Mouse (Mus musculus): Measurements from ENCODE around the gene Nol12. TPM values are rescaled to one million over a fixed set of nuclear protein-coding genes. Genes with fewer than 3 reads are reported as not detected.
A peak's percentile ranks its signal among the peaks of the same experiment; 100 is the strongest.

Gene Nol12
- polyA plus RNA-seq, 1 experiment = 11.7 TPM

DNA sequence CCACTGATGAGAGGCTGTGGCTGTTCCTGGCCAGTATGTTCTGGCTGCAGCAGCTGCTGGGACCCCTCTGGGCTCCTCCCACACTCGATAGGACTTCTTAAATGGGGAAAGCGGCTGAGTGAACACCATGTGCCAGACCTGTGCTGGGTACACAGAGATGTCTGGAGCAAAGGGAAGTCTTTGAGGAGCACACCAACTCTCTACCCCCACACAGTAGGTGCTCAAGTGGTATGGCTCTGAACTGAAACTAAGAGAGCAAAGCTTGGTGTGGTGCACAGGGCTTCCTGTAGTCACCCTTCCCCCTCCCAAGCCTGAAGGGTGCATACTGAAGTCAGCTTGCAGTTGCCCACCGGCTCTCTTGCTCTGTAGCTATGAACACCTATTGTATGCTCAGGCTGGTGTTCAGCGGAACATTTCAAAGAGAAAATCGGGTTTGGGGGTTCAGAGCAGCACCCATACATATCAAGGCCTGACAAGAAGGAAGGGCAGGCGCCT lies 36.2 kb upstream of the Nol12 start:
- Histone ChIP-seq H3K4me1 (ENCODE audit: control insufficient read depth, insufficient read depth, insufficient read length, low read length) (peaks cover 45% of the 10 kb centered on the region), H3K4me3 (ENCODE audit: low read depth, low read length) (peak overlapping the region; percentile 3; the same call in 1 of the 2 replicates), H3K27me3 (ENCODE audit: control insufficient read depth, insufficient read depth, low read length) (no peaks in the 10 kb centered on the region), H3K27ac (ENCODE audit: insufficient read depth, low read depth, low read length) (peak overlapping the region; percentile 76; the same call in 1 of the 2 replicates), H3K36me3 (ENCODE audit: control insufficient read depth, insufficient read depth, low read length) (peaks cover 11% of the 10 kb centered on the region)
- TF ChIP-seq POLR2A (IDR thresholded peaks at IDR 0.05; ENCODE audit: low read depth, low read length) (no peak), CTCF (IDR thresholded peaks at IDR 0.05; ENCODE audit: extremely low read depth, insufficient read length, insufficient replicate concordance, low read depth, low read length) (no peak)
- WGBS = 71% methylated on average over 6 of the region's 6 CpGs

- Histone ChIP-seq H3K4me1 (ENCODE audit: control insufficient read depth, insufficient read depth, insufficient read length, low read length) (peaks cover 45% of the 10 kb centered on the region), H3K27me3 (ENCODE audit: control insufficient read depth, insufficient read depth, low read length) (no peaks in the 10 kb centered on the region), H3K27ac (ENCODE audit: insufficient read depth, low read depth, low read length) (peak within 1 kb of the TSS; percentile 76), H3K36me3 (ENCODE audit: control insufficient read depth, insufficient read depth, low read length) (peaks cover 3% of the 10 kb centered on the region), H3K4me3 (ENCODE audit: low read depth, low read length) (peak within 1 kb of the TSS; percentile 79)
- TF ChIP-seq POLR2A (IDR thresholded peaks at IDR 0.05; ENCODE audit: low read depth, low read length) = no peak
- no peak for TF ChIP-seq CTCF (IDR thresholded peaks at IDR 0.05; ENCODE audit: extremely low read depth, insufficient read length, insufficient replicate concordance, low read depth, low read length)
- 1% methylated on average over 20 of the region's 20 CpGs for WGBS
Measured at GRCm38 (mm10) chr15:78899409-78899739, 35.4 kb upstream of the Nol12 start, which contains the start of gene Gm49510. Gm49510 (plus strand) TSS chr15:78899667.

- Histone ChIP-seq H3K27me3 (ENCODE audit: control insufficient read depth, insufficient read depth, low read length) (no peaks in the 10 kb centered on the region), H3K36me3 (ENCODE audit: control insufficient read depth, insufficient read depth, low read length) (peaks cover 5% of the 10 kb centered on the region; the same call in 1 of the 2 replicates), H3K27ac (ENCODE audit: insufficient read depth, low read depth, low read length) (peak within 1 kb of the TSS; percentile 76), H3K4me3 (ENCODE audit: low read depth, low read length) (peak within 1 kb of the TSS; percentile 79), H3K4me1 (ENCODE audit: control insufficient read depth, insufficient read depth, insufficient read length, low read length) (peaks cover 42% of the 10 kb centered on the region)
- WGBS = 7% methylated on average over 47 of the region's 47 CpGs
- TF ChIP-seq CTCF (IDR thresholded peaks at IDR 0.05; ENCODE audit: extremely low read depth, insufficient read length, insufficient replicate concordance, low read depth, low read length) = no peak
- no peak for TF ChIP-seq POLR2A (IDR thresholded peaks at IDR 0.05; ENCODE audit: low read depth, low read length)
Measured at GRCm38 (mm10) chr15:78899740-78900584, 34.8 kb upstream of the Nol12 start, which contains the start of gene Sh3bp1. Sh3bp1 (plus strand) TSS chr15:78899768.

GRCm38 (mm10) chr15:78900585-78901421 lies 33.9 kb upstream of the Nol12 start:
- Histone ChIP-seq H3K27me3 (ENCODE audit: control insufficient read depth, insufficient read depth, low read length) (no peaks in the 10 kb centered on the region), H3K36me3 (ENCODE audit: control insufficient read depth, insufficient read depth, low read length) (peaks cover 8% of the 10 kb centered on the region; the same call in 1 of the 2 replicates), H3K4me1 (ENCODE audit: control insufficient read depth, insufficient read depth, insufficient read length, low read length) (peaks cover 35% of the 10 kb centered on the region), H3K27ac (ENCODE audit: insufficient read depth, low read depth, low read length) (peak overlapping the region; percentile 36; the same call in 1 of the 2 replicates), H3K4me3 (ENCODE audit: low read depth, low read length) (peak overlapping the region; percentile 79)
- no peak for TF ChIP-seq CTCF (IDR thresholded peaks at IDR 0.05; ENCODE audit: extremely low read depth, insufficient read length, insufficient replicate concordance, low read depth, low read length)
- no peak for TF ChIP-seq POLR2A (IDR thresholded peaks at IDR 0.05; ENCODE audit: low read depth, low read length)
- 54% methylated on average over 18 of the region's 18 CpGs for WGBS

- Histone ChIP-seq H3K4me3 (ENCODE audit: low read depth, low read length) (peak overlapping the region; percentile 79), H3K27me3 (ENCODE audit: control insufficient read depth, insufficient read depth, low read length) (no peaks in the 10 kb centered on the region), H3K27ac (ENCODE audit: insufficient read depth, low read depth, low read length) (no peak overlapping the region), H3K4me1 (ENCODE audit: control insufficient read depth, insufficient read depth, insufficient read length, low read length) (peaks cover 29% of the 10 kb centered on the region), H3K36me3 (ENCODE audit: control insufficient read depth, insufficient read depth, low read length) (peaks cover 10% of the 10 kb centered on the region; the same call in 1 of the 2 replicates)
- WGBS = 74% methylated on average over 8 of the region's 8 CpGs
- TF ChIP-seq POLR2A (IDR thresholded peaks at IDR 0.05; ENCODE audit: low read depth, low read length) = no peak
- TF ChIP-seq CTCF (IDR thresholded peaks at IDR 0.05; ENCODE audit: extremely low read depth, insufficient read length, insufficient replicate concordance, low read depth, low read length) = no peak
Measured at GRCm38 (mm10) chr15:78901422-78901789, 33.3 kb upstream of the Nol12 start.

DNA sequence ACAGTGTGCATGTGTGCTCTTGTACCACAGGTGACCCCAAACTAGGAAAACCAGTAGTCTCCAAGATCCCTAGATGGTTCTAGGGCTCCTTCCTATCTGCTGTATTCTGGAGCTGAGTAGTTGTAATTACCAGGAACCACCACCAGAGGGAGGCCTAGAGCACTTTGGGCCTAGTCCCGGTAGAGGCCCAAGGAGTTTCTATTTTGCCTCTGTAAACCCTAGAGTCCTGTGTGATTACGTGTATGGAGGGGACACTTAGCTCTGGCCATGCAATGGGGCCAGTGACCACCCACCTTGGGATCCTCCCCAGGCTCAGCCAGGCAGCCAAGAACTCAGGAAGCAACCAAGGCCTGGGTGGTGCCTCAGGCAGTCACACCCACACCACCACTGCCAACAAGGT lies 31.5 kb upstream of the Nol12 start:
- Histone ChIP-seq H3K27me3 (ENCODE audit: control insufficient read depth, insufficient read depth, low read length) (no peaks in the 10 kb centered on the region), H3K27ac (ENCODE audit: insufficient read depth, low read depth, low read length) (no peak overlapping the region), H3K36me3 (ENCODE audit: control insufficient read depth, insufficient read depth, low read length) (peaks cover 14% of the 10 kb centered on the region; the same call in 1 of the 2 replicates), H3K4me1 (ENCODE audit: control insufficient read depth, insufficient read depth, insufficient read length, low read length) (peaks cover 17% of the 10 kb centered on the region), H3K4me3 (ENCODE audit: low read depth, low read length) (no peak overlapping the region)
- 0% methylated on average over 2 of the region's 2 CpGs for WGBS
- peak; percentile 78; the same call in 1 of the 2 replicates for TF ChIP-seq CTCF (IDR thresholded peaks at IDR 0.05; ENCODE audit: extremely low read depth, insufficient read length, insufficient replicate concordance, low read depth, low read length)
- TF ChIP-seq POLR2A (IDR thresholded peaks at IDR 0.05; ENCODE audit: low read depth, low read length) = no peak
